In the genomic region with DNA sequence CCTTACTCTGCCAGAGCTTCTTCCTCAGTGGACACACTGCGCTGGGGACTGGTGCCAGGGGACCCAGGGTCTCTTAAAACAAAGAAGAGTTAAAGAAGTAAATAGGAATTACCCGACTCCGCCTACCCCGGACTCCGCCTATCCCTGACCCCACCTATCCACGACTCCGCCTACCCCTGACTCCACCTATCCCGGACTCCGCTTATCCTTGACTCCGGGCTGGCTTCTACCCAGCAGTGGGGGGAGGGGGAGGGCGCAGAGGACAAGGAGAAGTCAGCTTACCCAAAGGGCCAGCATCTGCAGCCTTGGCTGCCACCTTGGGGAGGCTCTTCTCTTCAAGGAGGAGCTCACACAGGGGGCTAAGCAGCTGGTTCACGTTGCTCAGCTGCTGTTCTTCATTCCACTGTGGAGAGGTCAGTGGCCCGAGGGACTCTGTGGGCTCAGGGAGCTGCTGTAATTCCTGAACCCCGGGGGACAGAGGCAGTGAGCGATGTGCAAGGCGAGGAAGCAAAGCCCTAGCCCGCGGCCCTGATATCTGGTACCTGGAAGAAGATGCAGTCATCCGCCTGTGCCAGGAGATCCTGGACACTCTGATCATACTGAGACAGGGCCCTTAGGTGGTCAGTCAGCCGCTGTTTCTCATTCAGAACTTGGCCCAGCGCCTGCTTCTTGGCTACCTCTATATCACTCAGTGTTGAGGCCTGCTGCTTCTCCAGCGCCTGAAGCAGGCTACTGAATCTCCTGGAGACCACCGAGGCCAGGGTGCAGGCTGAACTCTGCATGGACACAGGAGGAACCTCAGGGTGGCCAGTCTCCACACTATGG, we compare ENCODE assay signal across 8 mouse cellular contexts. TPM values are rescaled to one million over a fixed set of nuclear protein-coding genes. Genes with fewer than 3 reads are reported as not detected.
DNase-seq lines count a peak whose midpoint lies in the region; ATAC-seq and TF ChIP-seq lines count a peak whose summit lies in the region.

A gene (minus strand): TSS at position 55 of the 825 bp plus-strand sequence.

- DNase-seq in adrenal gland, adult (ENCODE audit: inconsistent age in 2 of 2, low spot score in 1 of 2) = peak; percentile 86 to 93
- peak; percentile 85 to 86 for DNase-seq in cerebellum, postnatal 10 days
- DNase-seq in heart, embryonic 10.5 days (ENCODE audit: low spot score) = peak; percentile 95
- peak; percentile 87 to 90 for DNase-seq in kidney, adult 8-10 months
- peak; percentile 85 for DNase-seq in lung, embryonic 14.5 days
- peak; percentile 59 for DNase-seq in retina, embryonic 14.5 days (ENCODE audit: low spot score)
- DNase-seq in frontal cortex, postnatal 25 days (ENCODE audit: low spot score in 2 of 2) = no peak

- peak within 1 kb of the TSS; percentile 39 for H3K4me3 ChIP-seq in heart, embryonic 10.5 days
- peak within 1 kb of the TSS; percentile 9; the same call in 1 of the 2 replicates for H3K4me3 ChIP-seq in lung, embryonic 14.5 days (ENCODE audit: low read depth, low read length)

- peak; percentile 61 for ATAC-seq in lung, embryonic 14.5 days (ENCODE audit: insufficient read depth)
- no peak for ATAC-seq in inflammation-experienced regulatory T-cells, adult 6 months

- WGBS in heart, embryonic 10.5 days = 25% methylated on average over 23 of the region's 23 CpGs
- 21% methylated on average over 23 of the region's 23 CpGs for WGBS in lung, embryonic 14.5 days

- peaks cover 47% of the 10 kb centered on the region for H3K4me1 ChIP-seq in heart, embryonic 10.5 days
- peaks cover 11% of the 10 kb centered on the region for H3K4me1 ChIP-seq in lung, embryonic 14.5 days (ENCODE audit: insufficient read depth)

- H3K36me3 ChIP-seq in heart, embryonic 10.5 days = peaks cover 49% of the 10 kb centered on the region
- peaks cover 26% of the 10 kb centered on the region for H3K36me3 ChIP-seq in lung, embryonic 14.5 days (ENCODE audit: insufficient read depth)

- H3K27me3 ChIP-seq in heart, embryonic 10.5 days (ENCODE audit: insufficient read depth, poor library complexity, severe bottlenecking) = no peaks in the 10 kb centered on the region
- H3K27me3 ChIP-seq in lung, embryonic 14.5 days (ENCODE audit: insufficient read depth, low read length) = no peaks in the 10 kb centered on the region

- TF ChIP-seq CTCF in lung, embryonic 14.5 days (IDR thresholded peaks at IDR 0.05; ENCODE audit: low read depth) = no peak

- no peaks in the 10 kb centered on the region for H3K9me3 ChIP-seq in heart, embryonic 10.5 days
- no peaks in the 10 kb centered on the region for H3K9me3 ChIP-seq in lung, embryonic 14.5 days (ENCODE audit: low read depth, low read length)

- H3K27ac ChIP-seq in heart, embryonic 10.5 days = peak within 1 kb of the TSS; percentile 84
- peak within 1 kb of the TSS; percentile 61; the same call in 1 of the 2 replicates for H3K27ac ChIP-seq in lung, embryonic 14.5 days (ENCODE audit: low read depth)

- peak within 1 kb of the TSS; percentile 57 for H3K4me2 ChIP-seq in lung, embryonic 14.5 days

- peak within 1 kb of the TSS; percentile 44; the same call in 1 of the 2 replicates for H3K9ac ChIP-seq in lung, embryonic 14.5 days

RNA-seq across cellular contexts. Expression of the gene that starts here (rescaled TPM):
- polyA plus RNA-seq in heart, embryonic 10.5 days (2016; fragmentation: Nextera tagmentation; extraction: Ambion mirVana) = 25.9 and 38.7 TPM in 2 replicates
- 12.7 and 13.2 TPM in 2 replicates for polyA plus RNA-seq in lung, embryonic 14.5 days (2014; fragmentation: Nextera tagmentation; extraction: Ambion mirVana)
- polyA plus RNA-seq in inflammation-experienced regulatory T-cells, adult 6 months (2017; shearing (Covaris generic)) = under 1 TPM in 1 of 3 experiments, not detected in 2; 0.39 TPM

Comparison
In these comparisons a context has a peak if more than half of its experiments do, and no peak if none do; other contexts are left out.
1. DNase-seq: peak in adrenal gland, adult (2 of 2), cerebellum, postnatal 10 days (2 of 2), heart, embryonic 10.5 days (single experiment), kidney, adult 8-10 months (2 of 2), lung, embryonic 14.5 days (single experiment) and retina, embryonic 14.5 days (single experiment); none in frontal cortex, postnatal 25 days (0 of 2).